Mouse (Mus musculus) small intestine, adult 2 months (tissue): ENCODE data around the gene Prc1. TPM values are rescaled to one million over a fixed set of nuclear protein-coding genes. Genes with fewer than 3 reads are reported as not detected.

ENCODE experiments used
- H3K27ac ChIP-seq: fragments of 200-500 bp; 2 replicates; pipeline ENCODE4 v1.5.1; 2012; ENCODE audit warnings: low read depth, low read length, control low read depth, inconsistent platforms; ENCODE audit not compliant: insufficient read depth
- H3K27me3 ChIP-seq: fragments of 200-500 bp; 2 replicates; pipeline ENCODE4 v1.6.1; 2012; ENCODE audit warnings: mild to moderate bottlenecking, moderate library complexity, low read length, inconsistent platforms; ENCODE audit not compliant: control insufficient read depth, insufficient read depth
- H3K36me3 ChIP-seq: fragments of 200-500 bp; 2 replicates; pipeline ENCODE4 v1.6.1; 2012; ENCODE audit warnings: mild to moderate bottlenecking, low read length, control low read depth, inconsistent platforms; ENCODE audit not compliant: control insufficient read depth, insufficient read depth
- H3K4me1 ChIP-seq: fragments of 200-500 bp; 2 replicates; pipeline ENCODE4 v1.6.1; 2012; ENCODE audit warnings: low read length, inconsistent platforms, mixed read lengths; ENCODE audit not compliant: control insufficient read depth, insufficient read depth, insufficient read length
- H3K4me3 ChIP-seq: fragments of 200-500 bp; 2 replicates; pipeline ENCODE4 v1.5.1; 2012; ENCODE audit warnings: low read depth, mild to moderate bottlenecking, control low read depth, inconsistent platforms, low read length, moderate library complexity
- CTCF ChIP-seq: fragments of 200-500 bp; IDR thresholded peaks from 2 replicates; pipeline ENCODE4 v1.5.1; 2012; ENCODE audit warnings: low read depth, mild to moderate bottlenecking, control low read depth, inconsistent platforms, low read length, moderate library complexity, mixed read lengths; ENCODE audit not compliant: insufficient replicate concordance, insufficient read length; ENCODE audit errors: extremely low read depth
- POLR2A ChIP-seq: fragments of 200-500 bp; IDR thresholded peaks from 2 replicates; pipeline ENCODE4 v1.6.1; 2012; ENCODE audit warnings: low read depth, mild to moderate bottlenecking, control low read depth, inconsistent platforms, low read length, moderate library complexity
- WGBS: fragments of 180-500 bp; shearing (Covaris S2); methylation state at CpG from one replicate; pipeline ENCODE4 v1.1.7; 2018; 5-methylcytosine and 5-hydroxymethylcytosine counted together
- polyA plus RNA-seq: library from polyadenylated mRNA; depleted of rRNA; stranded (reverse); fragments of >200 nt; gene quantifications from 2 replicates; pipeline ENCODE4 v1.2.3, GENCODE M21; 2012

Prc1 gene
- polyA plus RNA-seq, 1 experiment = 15.0 TPM

DNA sequence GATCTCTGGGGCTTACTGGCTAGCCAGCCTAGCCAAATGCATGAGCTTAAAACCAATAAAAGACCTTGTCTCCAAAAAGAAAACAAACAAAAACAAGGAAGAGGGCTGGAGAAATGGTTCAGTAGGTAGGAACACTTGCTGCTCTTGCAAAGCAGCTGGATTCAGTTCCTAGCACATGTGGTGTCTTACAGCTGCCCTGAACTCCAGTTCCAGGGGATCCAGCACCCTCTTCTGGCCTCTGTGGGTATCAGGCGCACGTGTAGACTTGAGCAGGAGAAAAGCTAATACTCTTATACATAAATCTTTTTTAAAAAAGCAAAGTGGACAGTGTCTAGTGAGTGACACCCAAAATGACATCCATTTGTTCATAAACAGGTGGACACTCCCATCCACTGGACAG lies 7.3 kb downstream of the Prc1 start:
- no peak for TF ChIP-seq POLR2A
- 0 out of 2 replicates have a peak, but pooled peaks have one; percentile 11 for TF ChIP-seq CTCF
- H3K4me3 ChIP-seq = no peak overlapping the region
- peaks cover 8% of the 10 kb centered on the region; the same call in 1 of the 2 replicates for H3K4me1 ChIP-seq
- 89% methylated on average over 2 of the region's 2 CpGs for WGBS
- H3K27me3 ChIP-seq = no peaks in the 10 kb centered on the region
- no peak overlapping the region for H3K27ac ChIP-seq
- peaks cover 25% of the 10 kb centered on the region for H3K36me3 ChIP-seq

DNA sequence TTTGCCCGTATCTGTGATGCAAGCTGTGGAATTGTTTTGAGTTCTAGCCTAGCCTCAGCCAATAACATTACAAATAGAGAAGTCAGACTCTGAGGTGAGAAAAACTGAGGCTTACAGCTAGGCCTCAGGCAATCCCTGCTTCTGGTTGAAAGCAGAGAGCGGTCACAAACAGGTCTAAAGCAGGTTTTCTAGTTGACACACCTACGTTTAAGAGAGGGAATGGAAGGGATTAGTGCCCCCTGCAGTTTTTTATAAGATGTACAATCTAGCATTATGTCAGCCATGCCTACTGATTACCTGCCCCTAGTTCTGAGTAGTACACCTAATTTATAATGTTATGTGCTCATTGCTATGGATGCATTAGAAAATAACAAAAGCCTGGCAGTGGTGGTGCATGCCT lies 13.5 kb downstream of the Prc1 start:
- no peak overlapping the region for H3K4me3 ChIP-seq
- 73% methylated on average over 3 of the region's 3 CpGs for WGBS
- TF ChIP-seq CTCF (no peak), POLR2A (no peak)
- peaks cover 41% of the 10 kb centered on the region for H3K36me3 ChIP-seq
- H3K4me1 ChIP-seq = no peaks in the 10 kb centered on the region
- H3K27ac ChIP-seq = no peak overlapping the region
- H3K27me3 ChIP-seq = no peaks in the 10 kb centered on the region

DNA sequence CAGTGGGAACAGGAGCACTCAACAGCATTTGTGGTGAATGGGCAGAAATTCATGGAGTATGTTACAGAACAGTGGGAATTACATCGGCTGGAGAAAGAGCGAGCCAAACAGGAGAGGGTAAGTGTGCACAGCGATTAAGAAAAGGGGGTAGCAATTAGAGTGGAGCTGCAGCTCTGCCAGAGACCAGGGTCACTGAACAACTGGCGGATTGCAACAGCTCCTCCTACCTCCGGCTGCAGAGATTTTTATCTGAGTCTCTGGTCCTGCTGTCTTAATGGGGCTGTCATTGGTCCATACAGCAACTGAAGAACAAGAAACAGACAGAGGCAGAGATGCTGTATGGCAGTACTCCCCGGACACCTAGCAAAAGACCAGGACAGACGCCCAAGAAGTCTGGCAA lies 16.5 kb downstream of the Prc1 start:
- Histone ChIP-seq H3K36me3 (peaks cover 40% of the 10 kb centered on the region), H3K4me1 (no peaks in the 10 kb centered on the region), H3K4me3 (no peak overlapping the region), H3K27me3 (no peaks in the 10 kb centered on the region), H3K27ac (no peak overlapping the region)
- TF ChIP-seq CTCF (no peak), POLR2A (no peak)
- 82% methylated on average over 7 of the region's 7 CpGs for WGBS

DNA sequence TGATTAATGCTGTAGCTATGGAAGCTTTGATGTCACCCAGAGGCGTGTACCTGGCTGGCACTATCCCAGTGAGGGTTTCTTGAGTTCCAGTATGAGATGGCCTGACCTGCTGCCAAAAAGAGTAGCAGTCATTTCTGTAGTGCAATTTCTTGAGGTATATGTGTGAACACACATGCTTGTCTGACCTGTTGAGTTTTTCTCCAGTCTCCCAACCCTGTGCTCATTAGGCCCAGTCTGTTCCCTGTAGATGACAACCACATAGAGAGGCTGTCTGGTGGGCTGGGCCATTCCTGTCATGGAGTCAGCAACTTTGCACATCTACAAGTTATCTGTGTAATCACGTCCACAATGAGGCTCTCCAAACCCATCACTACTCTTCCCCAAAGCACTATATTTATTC lies 21.5 kb downstream of the Prc1 start:
- H3K27me3 ChIP-seq = no peaks in the 10 kb centered on the region
- no peaks in the 10 kb centered on the region for H3K4me1 ChIP-seq
- WGBS = 79% methylated on average over 2 of the region's 2 CpGs
- peaks cover 34% of the 10 kb centered on the region for H3K36me3 ChIP-seq
- TF ChIP-seq CTCF (no peak), POLR2A (no peak)
- no peak overlapping the region for H3K27ac ChIP-seq
- H3K4me3 ChIP-seq = no peak overlapping the region

DNA sequence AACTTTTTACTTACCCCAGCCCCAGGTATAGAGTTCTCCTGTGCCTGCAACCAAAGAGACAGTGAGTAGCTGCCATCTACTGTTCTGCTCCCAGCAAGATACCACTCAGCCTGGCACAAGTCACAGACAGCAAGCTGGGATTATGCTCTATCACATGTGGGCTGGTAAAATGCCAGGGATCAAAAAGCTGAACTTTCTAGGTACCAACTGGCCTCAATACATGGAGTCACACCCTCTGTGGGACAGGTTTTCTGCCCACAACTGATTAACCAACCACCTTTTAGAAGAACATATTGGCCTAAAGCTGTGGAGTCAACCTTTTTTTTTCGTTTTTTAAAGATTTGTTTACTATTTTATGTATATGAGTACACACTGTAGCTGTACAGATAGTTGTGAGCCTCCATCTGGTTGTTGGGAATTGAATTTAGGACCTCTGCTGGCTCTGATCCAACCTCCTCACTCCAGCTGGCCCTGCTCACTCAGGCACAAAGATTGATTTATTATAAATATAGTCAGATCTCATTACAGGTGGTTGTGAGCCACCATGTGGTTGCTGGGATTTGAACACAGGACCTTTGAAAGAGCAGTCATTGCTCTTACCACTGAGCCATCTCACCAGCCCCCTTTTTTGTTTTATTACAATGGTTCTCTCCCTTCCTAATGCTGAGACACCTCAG lies 23.3 kb downstream of the Prc1 start:
- H3K27ac ChIP-seq = no peak overlapping the region
- no peaks in the 10 kb centered on the region for H3K27me3 ChIP-seq
- H3K36me3 ChIP-seq = peaks cover 27% of the 10 kb centered on the region
- H3K4me3 ChIP-seq = no peak overlapping the region
- WGBS = 71% methylated on average over 1 of the region's 1 CpGs
- no peaks in the 10 kb centered on the region for H3K4me1 ChIP-seq
- TF ChIP-seq POLR2A = no peak

DNA sequence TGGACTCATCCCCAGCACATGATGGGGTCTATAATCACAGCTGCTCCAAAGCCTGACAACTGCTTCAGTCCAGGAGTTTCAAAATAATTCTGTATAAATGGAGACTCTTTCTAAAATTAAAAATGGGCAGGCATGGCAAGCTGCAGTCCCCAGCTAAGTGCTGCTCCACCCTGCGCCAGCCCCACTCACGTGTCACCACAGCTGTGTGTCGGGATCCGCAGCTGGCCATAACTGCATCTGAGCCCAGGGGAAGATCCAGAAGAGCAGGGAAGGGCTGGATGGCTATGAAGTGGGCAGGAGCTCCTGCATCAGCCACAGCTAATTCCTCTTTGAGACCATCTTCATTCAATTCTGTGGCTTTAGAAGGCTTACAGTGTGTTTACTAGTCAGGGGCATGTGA lies 24.4 kb downstream of the Prc1 start:
- 96% methylated on average over 4 of the region's 4 CpGs for WGBS
- Histone ChIP-seq H3K27ac (no peak overlapping the region), H3K4me1 (peaks cover 4% of the 10 kb centered on the region; the same call in 1 of the 2 replicates), H3K36me3 (peaks cover 24% of the 10 kb centered on the region), H3K27me3 (no peaks in the 10 kb centered on the region), H3K4me3 (no peak overlapping the region)
- TF ChIP-seq CTCF (no peak), POLR2A (no peak)

DNA sequence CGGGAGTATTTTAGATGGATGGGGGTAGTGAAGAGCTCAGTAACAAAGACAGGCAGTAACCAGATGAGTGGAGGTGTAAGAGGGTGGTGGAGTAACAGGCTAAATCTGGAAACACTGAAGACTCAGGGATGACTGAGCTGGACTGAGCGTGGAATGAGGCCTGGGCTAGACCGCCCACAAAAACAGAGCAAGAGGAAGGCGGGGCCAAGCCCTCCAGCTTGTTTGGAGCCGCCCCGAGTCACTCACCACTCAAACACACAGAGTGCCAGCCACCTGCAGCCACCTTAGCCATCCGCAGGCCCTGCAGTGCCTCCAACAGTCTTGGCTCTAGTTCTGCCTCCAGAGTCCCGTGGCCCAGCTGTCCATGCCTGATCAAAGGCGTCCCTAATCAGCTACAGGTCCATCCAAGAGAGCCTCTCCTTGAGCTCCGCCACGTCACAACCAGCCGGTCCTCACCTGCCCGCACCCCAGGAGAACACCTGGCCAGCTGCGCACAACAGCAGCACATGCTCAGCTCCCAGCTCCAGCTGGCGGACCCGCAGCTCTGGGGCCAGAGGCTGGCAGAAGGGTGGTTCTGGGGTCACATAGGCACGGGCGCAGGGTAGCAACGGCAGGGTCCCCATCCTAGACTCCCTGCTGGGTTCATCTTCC lies 25.7 kb downstream of the Prc1 start:
- Histone ChIP-seq H3K4me1 (peaks cover 4% of the 10 kb centered on the region; the same call in 1 of the 2 replicates), H3K27ac (no peak overlapping the region), H3K4me3 (no peak overlapping the region), H3K27me3 (no peaks in the 10 kb centered on the region), H3K36me3 (peaks cover 19% of the 10 kb centered on the region)
- WGBS = 71% methylated on average over 19 of the region's 19 CpGs
- TF ChIP-seq POLR2A (no peak), CTCF (no peak)
